Mouse (Mus musculus): Measurements from ENCODE around the gene Chek2.

Chek2 gene

DNA sequence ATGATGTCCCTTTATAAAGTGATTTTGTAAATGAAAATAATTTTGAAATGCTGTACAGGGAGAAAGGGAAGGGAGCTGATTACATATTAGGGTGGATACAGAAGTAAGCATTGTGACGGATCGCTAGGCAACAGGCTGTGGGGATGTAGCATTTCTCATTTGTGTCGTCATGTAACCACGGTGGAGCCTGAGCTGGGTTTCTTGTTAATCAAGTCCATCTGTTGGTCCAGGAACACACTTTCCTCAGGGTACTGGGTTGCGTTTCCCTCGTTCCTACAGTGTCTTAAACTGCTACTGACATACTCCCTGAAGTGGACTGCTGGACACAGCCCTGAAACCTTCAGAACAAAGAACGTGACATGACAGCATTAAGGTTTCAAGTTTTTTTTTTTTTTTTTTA, 58.4 kb downstream of the Chek2 start:
- DNase-seq (ENCODE audit: low read depth, low spot score), result no peak

DNA sequence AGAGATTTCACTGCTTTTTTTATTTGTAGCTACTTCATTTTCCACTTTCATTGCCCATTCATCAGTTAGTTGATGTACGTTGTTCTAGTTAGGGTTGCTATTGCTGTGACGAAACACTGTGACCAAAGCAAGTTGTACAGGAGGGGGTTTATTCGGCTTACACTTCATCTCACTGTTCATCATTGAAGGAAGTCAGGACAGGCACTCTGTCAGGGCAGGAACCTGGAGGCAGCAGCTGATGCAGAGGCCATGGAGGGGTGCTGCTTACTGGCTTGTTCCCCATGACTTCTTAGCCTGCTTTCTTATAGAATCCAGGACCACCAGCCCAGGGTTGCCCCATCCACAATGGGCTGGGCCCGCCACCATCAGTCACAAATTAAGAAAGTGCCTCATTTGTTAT, 59.0 kb downstream of the Chek2 start:
- DNase-seq (ENCODE audit: low read depth, low spot score), result no peak

DNA sequence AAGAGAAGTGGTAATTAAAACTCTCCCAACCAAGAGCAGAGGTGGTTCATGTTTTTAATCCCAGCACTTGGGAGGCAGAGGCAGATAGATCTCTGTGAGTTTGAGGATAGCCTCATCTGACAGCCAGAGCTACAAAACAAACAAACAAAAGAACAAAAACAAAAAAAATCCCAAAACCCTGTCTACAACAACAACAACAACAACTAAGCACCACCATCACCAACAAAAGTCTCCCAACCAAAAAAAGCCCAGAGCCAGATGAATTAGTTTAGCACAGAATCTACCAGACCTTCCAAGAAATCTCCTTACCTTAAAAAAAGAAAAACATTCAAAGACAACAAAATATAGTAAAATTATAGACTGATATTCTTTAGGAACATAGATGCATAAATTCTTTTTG, 60.6 kb downstream of the Chek2 start:
- no peak for DNase-seq (ENCODE audit: low read depth, low spot score)

- no peak for DNase-seq (ENCODE audit: low read depth, low spot score)
Observed at GRCm38 (mm10) chr5:110906708-110907107, 66.9 kb downstream of the Chek2 start.

DNA sequence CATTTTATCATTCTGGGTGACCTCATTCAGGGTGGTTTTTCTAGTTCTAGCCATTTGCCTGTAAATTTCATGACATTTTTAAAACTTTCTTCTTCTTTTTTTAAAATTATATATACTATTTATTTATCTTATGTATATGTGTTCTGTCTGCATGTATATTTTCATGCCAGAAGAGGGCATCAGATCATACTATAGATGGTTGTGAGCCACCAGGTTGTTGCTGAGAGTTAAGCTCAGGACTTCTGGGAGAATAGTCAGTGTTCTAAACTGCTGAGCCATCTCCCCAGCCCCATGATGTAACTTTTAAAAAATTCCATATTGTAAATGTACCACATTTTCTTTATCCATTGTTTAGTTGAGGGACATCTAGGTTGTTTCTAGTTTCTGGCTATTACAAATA, 69.1 kb downstream of the Chek2 start:
- no peak for DNase-seq (ENCODE audit: low read depth, low spot score)

DNA sequence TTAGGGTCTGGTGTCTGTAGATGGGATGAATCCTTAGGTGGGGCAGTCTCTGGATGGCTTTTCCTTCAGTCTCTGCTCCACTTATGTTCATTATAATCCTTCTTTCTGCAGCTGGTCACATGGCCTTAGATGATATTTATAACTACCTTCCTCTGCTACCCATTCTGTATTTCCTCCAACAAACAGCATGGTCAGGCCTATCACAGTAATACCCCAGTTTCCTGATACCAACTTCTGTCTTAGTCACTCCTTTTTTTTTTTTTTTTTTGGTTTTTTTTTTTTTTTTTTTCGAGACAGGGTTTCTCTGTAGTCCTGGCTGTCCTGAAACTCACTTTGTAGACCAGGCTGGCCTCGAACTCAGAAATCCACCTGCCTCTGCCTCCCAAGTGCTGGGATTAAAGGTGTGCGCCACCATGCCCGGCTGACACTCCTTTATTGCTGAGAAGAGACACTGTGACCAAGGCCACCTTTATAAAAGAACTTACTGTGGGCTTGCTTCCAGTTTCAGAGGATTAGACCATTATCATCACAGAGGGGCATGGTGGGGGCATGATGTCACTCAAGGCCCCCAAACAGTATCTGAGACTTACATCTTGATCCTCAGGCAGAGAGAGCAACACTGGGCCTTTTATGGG, 70.3 kb downstream of the Chek2 start:
- DNase-seq (ENCODE audit: low read depth, low spot score), result no peak

GRCm38 (mm10) chr5:110914859-110915258, 75.1 kb downstream of the Chek2 start:
- DNase-seq (ENCODE audit: low read depth, low spot score), result no peak

GRCm38 (mm10) chr5:110916241-110916640, 76.5 kb downstream of the Chek2 start:
- DNase-seq (ENCODE audit: low read depth, low spot score), result no peak

GRCm38 (mm10) chr5:110919541-110919940, 79.8 kb downstream of the Chek2 start:
- no peak for DNase-seq (ENCODE audit: low read depth, low spot score)

- DNase-seq (ENCODE audit: low read depth, low spot score), result no peak
Observed at GRCm38 (mm10) chr5:110923336-110923735, 83.6 kb downstream of the Chek2 start.
